ENCODE assay signal across 10 mouse cellular contexts in genomic region chr5:132442948-132443347, GRCm38 (mm10).
"Had no signal": no experiment of that assay in that cellular context is flagged by ENCODE, and none has a peak within 500 bp of the region (broad histone marks: within the 10 kb centered on the region; RNA-seq: fewer than 3 reads in every experiment).

No protein-coding gene starts in this region.

- DNase-seq: kidney, postnatal 25 days; layer of hippocampus, adult 9-11 months; liver; lung, adult 18-20 months; lung, postnatal 10 days; lung, postnatal 36 days; midbrain, embryonic 14.5 days; thymus, adult 2 months; thymus, postnatal 14 days; thymus, postnatal 4 days had no signal
